Mouse (Mus musculus) layer of hippocampus, postnatal 25 days (tissue): ENCODE data around the gene Sulf2. TPM values are rescaled to one million over a fixed set of nuclear protein-coding genes. Genes with fewer than 3 reads are reported as not detected.
A peak's percentile ranks its signal among the peaks of the same experiment; 100 is the strongest.

ENCODE experiments used
- DNase-seq, 2 experiments: peaks; one replicate each; pipeline ENCODE4 v3.0.0; 2022; ENCODE audit warnings: mixed read lengths in 2 of 2, low spot score in 1 of 2; ENCODE audit errors: extremely low spot score in 1 of 2
- total RNA-seq, 2 experiments: library from RNA; stranded (reverse); gene quantifications; 2 replicates each; pipeline ENCODE4 v1.2.3; 2021

Gene Sulf2
- total RNA-seq, 2 experiments from 2014 or later: 127 to 137 TPM

DNA sequence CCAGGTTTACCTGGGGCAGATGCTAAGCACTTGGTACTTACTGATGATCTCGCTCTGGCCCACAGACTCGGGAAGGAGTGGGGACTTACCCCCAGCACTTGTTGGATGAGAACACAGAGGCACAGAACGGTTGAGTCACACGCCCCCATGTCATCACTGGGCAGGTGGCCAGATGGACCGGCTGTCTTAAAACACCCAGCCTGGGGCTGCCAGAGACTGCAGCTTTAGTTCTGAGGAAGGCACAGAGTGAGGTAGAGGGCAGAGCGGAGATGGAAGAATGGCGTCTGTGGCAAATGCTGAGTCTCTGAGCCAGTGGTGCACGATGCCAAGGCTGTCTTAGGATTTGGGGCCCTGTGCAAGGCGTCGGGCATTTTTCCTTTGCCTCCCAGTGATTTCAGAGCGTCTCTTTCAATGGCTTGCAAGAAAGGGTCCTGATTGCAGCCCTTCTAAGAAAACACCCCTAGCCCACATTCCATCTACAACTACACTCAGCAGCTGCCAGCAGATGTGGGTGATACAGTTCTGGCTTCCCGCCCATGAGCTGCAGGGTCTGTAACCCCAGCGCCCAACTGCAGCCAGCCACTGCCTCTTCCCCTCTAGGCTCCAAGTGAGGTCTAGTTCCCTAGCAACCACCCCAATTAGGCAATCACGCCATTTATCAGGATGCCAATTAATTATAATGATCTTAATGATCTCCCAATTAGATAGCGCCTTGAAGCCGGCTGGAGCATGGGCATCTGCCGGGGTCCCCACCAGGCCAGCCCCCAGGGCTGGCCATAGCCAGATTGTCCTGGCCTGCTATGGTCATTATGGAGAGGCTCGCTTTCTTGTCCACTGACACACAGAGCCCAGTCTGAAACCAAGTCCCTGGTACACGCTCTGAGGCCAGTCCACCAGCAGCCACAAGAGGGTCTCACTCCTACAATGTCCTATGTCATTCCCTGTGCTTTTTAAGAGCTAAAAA lies 3.7 kb downstream of the Sulf2 start:
- DNase-seq: peak; percentile 71 to 78

DNA sequence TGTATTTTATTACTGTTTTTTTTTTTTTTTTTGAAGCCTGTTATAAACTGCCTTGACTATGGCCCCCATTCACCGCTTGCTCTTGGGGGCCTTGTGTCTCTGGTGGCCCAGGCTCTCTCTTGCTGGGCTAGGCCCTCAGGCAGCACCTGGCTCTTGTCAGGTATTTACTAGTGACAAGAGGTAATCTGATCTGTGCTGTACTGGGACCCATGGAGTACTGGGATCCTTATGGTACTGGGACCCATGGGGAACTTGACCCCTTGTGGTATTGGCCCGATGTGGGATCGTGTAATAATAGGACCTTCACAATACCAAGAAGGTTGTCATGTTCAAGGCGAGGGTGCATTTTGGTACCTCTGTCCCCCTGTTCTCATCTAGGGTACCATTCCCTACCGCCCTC lies 4.9 kb downstream of the Sulf2 start:
- no peak for DNase-seq

DNA sequence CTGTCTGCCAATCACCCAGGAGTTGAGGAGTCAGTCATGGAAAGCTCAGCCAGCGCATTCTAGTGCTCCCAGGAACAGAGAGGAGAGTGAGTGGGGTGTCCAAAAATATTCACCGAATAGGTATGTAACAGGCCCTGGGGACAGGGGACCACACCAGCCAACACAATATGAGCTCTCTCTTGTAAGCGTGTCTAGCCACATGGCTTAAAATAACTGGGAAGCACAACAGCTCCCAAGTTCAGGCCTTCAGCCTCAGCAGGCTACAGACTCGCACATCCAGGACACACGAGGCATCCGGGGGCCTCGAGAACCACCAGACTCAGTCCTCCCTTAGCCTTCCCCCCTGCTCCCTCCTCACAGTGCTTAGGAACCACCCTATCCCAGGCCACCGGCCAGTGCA lies 6.0 kb downstream of the Sulf2 start:
- DNase-seq: no peak

DNA sequence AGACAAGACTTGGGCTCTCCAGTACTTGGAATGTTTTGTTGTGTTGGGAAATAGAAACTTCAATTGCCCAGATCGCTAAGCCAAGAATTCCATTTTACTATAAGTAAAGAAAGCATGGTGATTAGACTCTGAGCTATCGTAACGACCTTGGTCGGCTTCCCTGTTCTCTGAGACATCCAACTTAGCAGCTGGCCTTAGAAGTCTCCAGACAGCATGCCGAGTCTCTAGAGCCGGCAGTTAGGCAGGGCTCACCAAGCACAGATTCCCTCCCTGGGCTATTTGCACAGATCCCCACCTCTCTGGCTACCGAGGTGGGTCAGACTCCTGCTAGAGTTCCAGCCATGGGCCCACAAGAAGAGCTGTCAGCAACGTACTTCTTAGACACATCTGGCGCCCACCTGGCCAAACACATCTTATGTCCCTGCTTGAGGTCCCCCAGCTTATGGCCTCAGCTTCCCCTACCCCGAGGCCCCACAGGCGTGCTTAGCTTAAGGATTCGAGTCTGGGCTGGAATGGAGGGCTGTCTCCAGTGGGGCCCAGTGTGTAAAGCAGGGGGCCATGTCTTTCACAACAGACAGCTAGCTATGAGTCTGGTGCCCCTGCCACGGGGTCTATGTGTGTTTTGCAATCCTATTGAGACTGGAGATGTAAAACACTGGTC lies 6.7 kb downstream of the Sulf2 start:
- no peak for DNase-seq

GRCm38 (mm10) chr2:166147930-166148651 lies 7.4 kb downstream of the Sulf2 start:
- no peak for DNase-seq

- no peak for DNase-seq
Observed at GRCm38 (mm10) chr2:166146446-166146845, 9.0 kb downstream of the Sulf2 start.

GRCm38 (mm10) chr2:166145031-166145430 lies 10.4 kb downstream of the Sulf2 start:
- no peak for DNase-seq

GRCm38 (mm10) chr2:166143871-166144270 lies 11.6 kb downstream of the Sulf2 start:
- DNase-seq: no peak

GRCm38 (mm10) chr2:166142561-166143112 lies 12.8 kb downstream of the Sulf2 start:
- DNase-seq: no peak

DNA sequence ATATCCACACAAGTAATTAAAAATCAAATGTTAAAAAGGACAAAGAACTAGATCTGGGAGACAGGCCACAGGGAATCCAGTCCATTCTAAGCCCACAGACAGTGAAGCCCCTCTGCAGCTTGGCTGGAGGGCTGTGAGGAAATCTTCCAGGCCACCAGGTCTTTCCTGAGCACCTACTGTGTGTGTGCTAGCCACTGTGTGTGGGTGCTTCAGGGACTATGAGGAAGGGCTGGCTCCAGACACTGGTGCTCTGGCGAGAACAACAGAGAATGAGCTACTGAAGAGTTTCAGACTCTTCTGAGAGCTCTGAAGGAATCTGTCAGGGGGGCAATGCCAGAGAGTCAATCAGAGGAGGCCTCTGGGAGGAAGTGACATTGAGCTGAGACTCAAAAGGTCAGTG lies 13.6 kb downstream of the Sulf2 start:
- DNase-seq: no peak

DNA sequence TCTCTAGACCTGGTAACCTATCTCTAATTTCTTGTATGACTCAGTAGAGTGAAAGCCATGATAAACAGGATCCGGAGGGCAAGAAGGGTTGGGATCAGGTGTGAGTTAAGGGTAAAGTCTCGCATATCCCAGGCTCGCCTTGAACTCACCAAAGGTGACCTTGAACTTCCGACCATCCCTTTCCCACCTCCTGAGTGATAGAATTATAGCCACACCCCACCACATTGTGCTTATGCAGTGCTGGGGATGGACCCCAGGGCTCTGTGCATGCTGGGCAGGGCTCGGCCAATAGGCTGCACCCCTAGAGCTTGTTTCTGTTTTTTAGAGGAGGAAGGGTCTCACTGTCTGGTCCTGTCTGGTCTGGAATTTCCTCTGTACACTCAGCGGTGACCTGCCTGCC lies 14.4 kb downstream of the Sulf2 start:
- DNase-seq: no peak

GRCm38 (mm10) chr2:166140427-166140826 lies 15.0 kb downstream of the Sulf2 start:
- DNase-seq: no peak

- no peak for DNase-seq
Observed at GRCm38 (mm10) chr2:166138308-166138707, 17.2 kb downstream of the Sulf2 start.

DNA sequence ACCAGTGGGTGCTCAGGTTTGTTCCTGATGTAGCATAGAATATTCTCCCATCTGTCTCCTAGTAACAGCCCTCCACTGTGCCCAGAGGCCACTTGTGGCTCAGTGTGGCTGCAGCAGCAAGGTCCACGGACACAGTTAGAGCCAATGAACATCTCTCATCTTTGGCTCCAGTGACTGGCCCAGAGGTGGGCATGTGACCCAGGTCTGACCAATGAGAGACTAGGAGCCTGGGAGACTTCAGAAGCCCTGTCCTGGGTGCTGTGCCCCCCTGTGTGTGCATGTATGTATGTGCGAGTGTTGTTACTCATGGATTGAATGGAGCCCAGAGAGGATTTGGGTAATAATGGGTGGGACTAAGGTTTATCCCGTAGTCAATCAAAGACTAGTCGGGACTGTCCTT lies 18.0 kb downstream of the Sulf2 start:
- DNase-seq: no peak

DNA sequence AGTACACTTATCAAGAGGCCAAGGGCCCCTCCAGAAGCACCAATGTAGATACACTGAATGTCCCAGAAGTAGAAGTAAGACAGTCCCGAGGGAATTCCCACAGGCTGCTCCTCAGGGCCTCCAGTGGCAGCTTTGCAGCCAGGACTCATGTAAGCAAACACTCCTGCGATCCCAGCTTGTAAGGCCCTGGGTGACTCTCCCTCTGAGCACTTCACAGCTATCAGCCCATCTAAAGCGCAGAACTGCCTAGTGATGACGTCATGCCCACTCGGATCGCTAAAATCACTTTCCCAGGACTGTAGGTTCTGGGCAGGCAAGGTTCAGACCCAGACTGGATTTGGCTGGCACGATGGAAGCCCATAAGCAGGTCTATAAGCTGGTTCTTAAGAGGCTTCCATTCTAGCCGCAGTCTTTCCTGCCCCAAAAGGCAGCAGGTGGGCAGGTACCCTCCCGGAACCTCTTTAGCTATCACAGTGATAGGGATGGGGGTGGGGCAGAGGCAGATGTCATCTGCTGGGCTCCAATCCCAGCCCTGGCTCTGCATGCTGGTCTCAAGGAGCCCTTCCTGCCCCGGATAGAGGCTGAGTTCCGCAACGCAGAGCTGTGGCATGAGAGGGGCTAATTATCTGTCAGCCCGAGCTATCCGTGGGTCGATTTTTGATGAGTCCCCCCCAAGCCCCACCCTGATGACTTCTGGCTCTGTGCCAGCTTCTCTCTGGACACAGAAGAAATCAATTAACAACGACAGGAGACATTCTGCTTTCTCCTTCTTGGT lies 19.6 kb downstream of the Sulf2 start:
- no peak for DNase-seq

DNA sequence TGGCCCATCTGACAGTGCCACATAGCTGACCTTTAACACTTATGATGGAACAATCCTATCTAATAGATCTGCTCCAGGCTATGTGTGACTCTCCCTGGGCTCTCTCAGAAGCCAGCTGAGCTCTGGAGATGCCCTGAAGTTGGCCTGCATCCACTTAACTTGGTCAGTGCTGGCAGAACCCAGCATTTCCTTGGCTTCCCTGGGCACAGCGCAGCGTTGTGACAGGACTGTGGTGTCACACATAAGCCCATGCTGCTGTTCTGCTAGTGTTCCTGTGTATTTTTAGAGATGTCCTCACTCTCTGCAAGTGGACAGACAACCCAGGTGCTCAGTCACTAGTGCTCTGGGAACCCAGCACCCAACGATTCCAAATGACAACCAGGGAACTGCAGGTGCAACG lies 26.7 kb downstream of the Sulf2 start:
- DNase-seq: no peak

DNA sequence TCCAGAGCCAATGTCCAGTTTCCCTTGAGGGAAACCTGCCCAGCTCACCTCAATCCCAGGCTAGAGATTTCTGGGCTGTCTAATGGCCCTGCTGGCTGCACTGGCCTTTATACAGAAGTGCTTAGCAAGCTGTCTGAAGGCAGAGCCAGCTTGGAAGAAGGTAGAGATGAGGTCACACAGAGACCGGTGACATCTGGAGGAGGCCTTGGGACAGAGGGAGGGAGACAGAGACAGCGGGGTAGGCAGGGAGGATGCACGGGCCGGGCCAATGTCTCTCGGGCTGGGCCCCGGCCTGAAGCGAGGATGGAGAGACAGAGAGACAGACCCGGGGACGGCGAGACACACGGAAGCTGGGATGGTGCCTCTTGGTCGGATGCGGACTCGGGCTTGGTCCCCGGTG lies 27.4 kb downstream of the Sulf2 start:
- no peak for DNase-seq

- no peak for DNase-seq
Observed at GRCm38 (mm10) chr2:166126343-166126742, 29.1 kb downstream of the Sulf2 start.

DNA sequence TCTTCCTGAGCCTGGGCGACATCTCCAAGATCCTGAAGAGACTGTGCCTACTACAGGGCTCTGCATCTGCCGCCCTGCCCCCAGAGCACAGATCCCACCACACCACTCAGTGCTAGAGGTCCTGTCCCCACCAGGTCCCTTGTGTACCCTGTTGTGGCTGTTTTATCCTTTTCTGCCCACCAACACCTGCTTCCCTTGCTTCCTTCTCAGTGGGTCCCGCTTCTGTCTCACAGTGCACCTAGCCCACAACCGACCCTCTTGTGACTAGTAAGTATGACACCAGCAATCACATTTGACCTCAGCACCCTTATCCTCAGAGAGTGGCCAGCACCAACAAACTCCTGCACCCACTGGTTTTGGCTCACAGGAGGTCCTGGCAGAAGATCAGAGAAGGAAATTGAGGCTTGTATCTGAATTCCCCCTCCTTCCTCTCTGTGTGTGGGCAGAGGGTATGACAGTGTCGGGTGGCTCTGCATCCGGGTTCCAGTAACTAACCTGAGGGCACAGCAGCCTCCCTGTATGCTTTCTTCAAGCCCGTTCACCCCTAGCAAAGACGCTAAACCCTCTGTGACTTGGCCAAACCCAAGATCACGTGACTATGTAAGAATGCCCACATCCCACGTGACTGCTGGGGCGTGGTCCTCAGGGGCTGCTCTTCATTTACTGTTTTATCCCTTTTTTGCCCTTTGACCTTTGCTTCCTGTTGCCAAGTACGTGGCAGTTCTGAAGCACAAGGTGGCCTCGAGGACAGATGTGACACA lies 29.8 kb downstream of the Sulf2 start:
- DNase-seq: no peak
